Mouse (Mus musculus) E14TG2a.4 (cell line): ENCODE results near the gene Sdr9c7.

Experiments used
- CTCF ChIP-seq: conservative IDR thresholded peaks from 2 replicates; pipeline ENCODE4 v1.5.1; 2014; ENCODE audit warnings: low read length
- NANOG ChIP-seq: IDR thresholded peaks from 2 replicates; pipeline ENCODE4 v1.6.1; 2014; ENCODE audit warnings: borderline replicate concordance, low read length, mixed read lengths
- POU5F1 ChIP-seq: IDR thresholded peaks from 2 replicates; pipeline ENCODE4 v1.6.1; 2014; ENCODE audit warnings: low read length, borderline replicate concordance

GRCm38 (mm10) chr10:127866232-127866631 lies 32.1 kb upstream of the Sdr9c7 start, which contains the start of gene Rdh16f2:
- TF ChIP-seq CTCF (no peak), NANOG (no peak), POU5F1 (no peak)
